Mouse (Mus musculus) stomach, embryonic 16.5 days (tissue): ENCODE results near the gene Grid2. TPM values are rescaled to one million over a fixed set of nuclear protein-coding genes. Genes with fewer than 3 reads are reported as not detected.

Experiments used
- ATAC-seq: fragments of 200-750 bp; cut with Nextera tagmentation; 2 replicates; pipeline ENCODE4 v1.8.0; 2017; ENCODE audit warnings: moderate number of reproducible peaks, moderate TSS enrichment; ENCODE audit not compliant: insufficient read depth, low FRiP score
- H3K27ac ChIP-seq: fragments of 300-500 bp; sonication (generic); 2 replicates; pipeline ENCODE4 v1.5.1; 2014; ENCODE audit warnings: low read length
- H3K27me3 ChIP-seq: fragments of 300-500 bp; sonication (generic); 2 replicates; pipeline ENCODE4 v1.6.1; 2014; ENCODE audit warnings: low read length, control low read depth, mixed read lengths; ENCODE audit not compliant: control insufficient read depth, insufficient read depth
- H3K36me3 ChIP-seq: fragments of 300-500 bp; sonication (generic); 2 replicates; pipeline ENCODE4 v1.6.1; 2014; ENCODE audit warnings: low read length; ENCODE audit not compliant: control insufficient read depth, insufficient read depth
- H3K4me1 ChIP-seq: fragments of 300-500 bp; sonication (generic); 2 replicates; pipeline ENCODE4 v1.6.1; 2014; ENCODE audit warnings: low read length, control low read depth, mixed read lengths; ENCODE audit not compliant: control insufficient read depth, insufficient read depth
- H3K4me2 ChIP-seq: fragments of 300-500 bp; sonication (generic); 2 replicates; pipeline ENCODE4 v1.6.1; 2014; ENCODE audit warnings: low read depth, low read length, mixed read lengths
- H3K4me3 ChIP-seq: fragments of 300-500 bp; sonication (generic); replicated peaks from 2 replicates; pipeline ENCODE4 v1.5.1; 2014; ENCODE audit warnings: mild to moderate bottlenecking, low read length
- H3K9ac ChIP-seq: fragments of 300-500 bp; sonication (generic); 2 replicates; pipeline ENCODE4 v1.6.1; 2014; ENCODE audit warnings: low read length
- H3K9me3 ChIP-seq: fragments of 300-500 bp; sonication (generic); replicated peaks from 2 replicates; pipeline ENCODE4 v1.6.1; 2016; ENCODE audit warnings: low read length, control low read depth; ENCODE audit not compliant: control insufficient read depth
- WGBS: fragments of 180-500 bp; shearing (Covaris S2); extraction: QIAGEN DNeasy Blood & Tissue Kit; methylation state at CpG from one replicate; pipeline ENCODE4 v1.1.7; 2014; 5-methylcytosine and 5-hydroxymethylcytosine counted together
- polyA plus RNA-seq: library from polyadenylated mRNA; unstranded; fragments of >200 nt; fragmentation: Nextera tagmentation; extraction: Ambion mirVana; gene quantifications from 2 replicates; pipeline ENCODE4 v1.2.1, GENCODE M21; 2015

Gene Grid2
- polyA plus RNA-seq, 1 experiment from 2014 or later, result 0.68 TPM

DNA sequence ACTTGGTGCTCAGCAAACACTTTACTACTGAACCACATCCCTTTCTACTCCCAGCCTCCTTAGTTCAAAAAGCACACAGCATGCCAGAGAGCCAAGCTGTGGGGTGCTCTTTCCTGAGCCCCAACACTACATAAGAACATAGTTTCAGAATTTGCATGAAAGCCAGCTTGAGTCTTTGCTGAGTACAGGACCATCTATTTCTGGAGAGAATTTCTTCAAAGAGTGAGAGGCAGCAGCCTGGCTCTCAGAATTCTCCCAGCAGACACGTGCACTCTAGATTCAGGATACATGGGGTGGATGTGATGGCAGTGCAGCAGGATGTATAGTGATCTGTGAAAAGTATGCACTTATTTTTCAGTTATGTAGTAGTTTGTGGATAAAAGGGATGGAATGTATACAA, 1038.1 kb downstream of the Grid2 start:
- H3K4me3 ChIP-seq, result no peak overlapping the region
- H3K27me3 ChIP-seq, result no peaks in the 10 kb centered on the region
- 73% methylated on average over 1 of the region's 1 CpGs for whole genome bisulfite sequencing
- H3K9ac ChIP-seq, result no peak overlapping the region
- no peak overlapping the region for H3K27ac ChIP-seq
- H3K9me3 ChIP-seq, result no peaks in the 10 kb centered on the region
- H3K4me1 ChIP-seq, result no peaks in the 10 kb centered on the region
- no peak overlapping the region for H3K4me2 ChIP-seq
- no peaks in the 10 kb centered on the region for H3K36me3 ChIP-seq
- ATAC-seq, result no peak

DNA sequence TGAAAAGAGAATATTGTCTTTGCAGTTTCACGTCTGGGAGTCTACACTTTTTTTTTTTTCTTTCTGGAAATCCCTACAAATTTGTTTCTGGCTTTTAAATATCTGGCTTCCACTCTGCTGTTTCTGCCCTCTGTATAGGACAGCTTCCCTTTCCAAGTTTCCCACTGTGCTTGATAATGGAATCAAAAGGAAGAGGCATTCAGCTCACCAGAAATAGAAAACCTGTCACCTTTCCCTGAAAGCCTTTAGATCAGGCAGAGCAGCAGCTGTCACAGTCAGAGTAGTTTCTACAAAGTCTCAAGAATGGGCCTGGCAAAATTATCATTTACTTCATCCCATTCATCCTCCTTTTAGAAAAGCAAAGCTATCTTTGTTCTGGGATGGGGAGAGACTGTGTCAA, 1042.0 kb downstream of the Grid2 start:
- WGBS, result 76% methylated on average over 1 of the region's 1 CpGs
- Histone ChIP-seq H3K4me2 (no peak overlapping the region), H3K4me3 (no peak overlapping the region), H3K36me3 (no peaks in the 10 kb centered on the region), H3K4me1 (no peaks in the 10 kb centered on the region), H3K27me3 (no peaks in the 10 kb centered on the region), H3K27ac (no peak overlapping the region), H3K9ac (no peak overlapping the region), H3K9me3 (no peaks in the 10 kb centered on the region)
- ATAC-seq, result no peak

GRCm38 (mm10) chr6:64304709-64305476, 1049.2 kb downstream of the Grid2 start:
- 73% methylated on average over 2 of the region's 2 CpGs for WGBS
- Histone ChIP-seq H3K4me1 (no peaks in the 10 kb centered on the region), H3K27ac (no peak overlapping the region), H3K36me3 (no peaks in the 10 kb centered on the region), H3K9me3 (no peaks in the 10 kb centered on the region), H3K4me2 (no peak overlapping the region), H3K9ac (no peak overlapping the region), H3K4me3 (no peak overlapping the region), H3K27me3 (no peaks in the 10 kb centered on the region)
- no peak for ATAC-seq

DNA sequence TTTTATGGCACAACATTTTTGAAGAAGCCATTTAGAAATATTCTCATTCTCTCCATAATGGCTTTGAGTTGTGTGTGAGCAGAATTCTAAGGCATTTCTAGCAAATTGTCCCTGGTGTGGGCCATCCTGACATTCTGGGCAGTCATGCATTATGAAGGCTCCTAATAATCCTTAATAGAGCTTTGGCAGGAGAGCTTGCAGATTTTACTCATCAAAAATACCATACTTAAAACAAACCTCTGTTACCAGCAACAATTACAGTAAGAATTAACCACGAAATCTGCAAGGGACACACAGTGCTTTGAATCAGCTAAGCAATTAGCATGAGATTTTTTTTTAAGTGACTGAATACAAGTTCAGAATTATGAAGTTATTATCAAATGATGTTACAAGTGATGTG, 1053.0 kb downstream of the Grid2 start:
- Histone ChIP-seq H3K9ac (no peak overlapping the region), H3K27ac (no peak overlapping the region), H3K4me3 (no peak overlapping the region), H3K4me1 (no peaks in the 10 kb centered on the region), H3K27me3 (no peaks in the 10 kb centered on the region), H3K4me2 (no peak overlapping the region), H3K9me3 (no peaks in the 10 kb centered on the region), H3K36me3 (no peaks in the 10 kb centered on the region)
- no peak for ATAC-seq
- WGBS, result 78% methylated on average over 1 of the region's 1 CpGs

DNA sequence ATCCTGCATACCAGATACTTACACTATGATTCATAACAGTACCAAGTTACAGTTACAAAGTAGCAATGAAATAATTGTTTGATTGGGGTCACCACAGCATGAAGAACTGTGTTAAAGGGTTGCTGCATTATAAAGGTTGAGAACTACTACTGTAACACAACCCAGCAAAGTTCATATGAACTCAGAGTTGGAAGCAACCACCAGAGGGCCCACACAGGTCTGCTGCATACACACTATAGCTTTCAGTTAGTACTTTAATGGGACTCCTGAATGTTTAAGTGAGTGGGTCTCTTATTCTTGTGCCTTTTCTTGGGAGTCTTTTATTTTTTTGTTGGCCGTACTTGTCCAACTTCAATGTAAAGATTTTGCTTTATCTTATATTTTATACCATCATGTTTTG, 1057.5 kb downstream of the Grid2 start:
- Histone ChIP-seq H3K27ac (no peak overlapping the region), H3K9me3 (no peaks in the 10 kb centered on the region), H3K4me1 (no peaks in the 10 kb centered on the region), H3K4me3 (no peak overlapping the region), H3K36me3 (no peaks in the 10 kb centered on the region), H3K9ac (no peak overlapping the region), H3K4me2 (no peak overlapping the region), H3K27me3 (no peaks in the 10 kb centered on the region)
- no peak for ATAC-seq
- 87% methylated on average over 1 of the region's 1 CpGs for WGBS

- Histone ChIP-seq H3K27ac (no peak overlapping the region), H3K4me1 (no peaks in the 10 kb centered on the region), H3K4me3 (no peak overlapping the region), H3K9ac (no peak overlapping the region), H3K4me2 (no peak overlapping the region), H3K27me3 (no peaks in the 10 kb centered on the region), H3K9me3 (no peaks in the 10 kb centered on the region), H3K36me3 (no peaks in the 10 kb centered on the region)
- no peak for ATAC-seq
- WGBS, result 92% methylated on average over 1 of the region's 1 CpGs
These were observed 1071.3 kb downstream of the Grid2 start for GRCm38 (mm10) chr6:64326936-64327335.

- no peak overlapping the region for H3K4me3 ChIP-seq
- no peak overlapping the region for H3K4me2 ChIP-seq
- H3K36me3 ChIP-seq, result no peaks in the 10 kb centered on the region
- WGBS, result 42% methylated on average over 3 of the region's 3 CpGs
- H3K9me3 ChIP-seq, result no peaks in the 10 kb centered on the region
- H3K27me3 ChIP-seq, result no peaks in the 10 kb centered on the region
- no peaks in the 10 kb centered on the region for H3K4me1 ChIP-seq
- no peak overlapping the region for H3K9ac ChIP-seq
- no peak overlapping the region for H3K27ac ChIP-seq
- no peak for ATAC-seq
These were observed 1072.2 kb downstream of the Grid2 start for GRCm38 (mm10) chr6:64327876-64328275.

DNA sequence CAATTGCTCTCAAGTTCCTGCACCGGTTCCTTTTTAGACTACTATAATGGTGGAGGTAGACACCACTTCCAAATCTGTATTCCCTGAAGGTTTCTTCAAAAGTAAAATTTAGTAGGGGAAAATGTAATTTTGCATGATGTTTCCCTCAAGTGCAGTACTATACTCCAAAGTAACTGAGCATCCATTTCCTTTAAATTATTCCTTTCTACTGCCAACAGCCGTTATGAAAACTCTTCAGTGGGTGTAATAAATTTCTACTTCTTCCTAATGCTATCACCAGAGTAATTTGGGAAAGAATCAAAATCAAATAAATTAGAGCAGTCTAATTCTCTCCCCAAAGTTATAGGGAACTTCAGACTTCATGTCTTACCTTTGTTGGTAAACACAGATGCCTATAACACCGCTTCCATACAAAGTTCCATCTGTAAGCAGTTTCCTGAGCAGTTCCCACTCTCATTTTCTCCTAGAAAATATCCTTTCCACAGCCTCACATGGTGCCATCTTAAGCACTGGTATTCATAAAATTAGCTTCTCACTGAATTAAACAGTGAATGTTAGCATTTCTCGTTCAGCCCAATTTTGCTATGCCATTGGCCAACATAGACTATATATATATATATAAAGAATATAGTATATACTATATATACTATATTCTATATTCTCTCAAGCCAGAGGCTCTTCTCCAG, 1142.9 kb downstream of the Grid2 start:
- H3K27me3 ChIP-seq, result no peaks in the 10 kb centered on the region
- H3K27ac ChIP-seq, result no peak overlapping the region
- H3K36me3 ChIP-seq, result no peaks in the 10 kb centered on the region
- no peaks in the 10 kb centered on the region for H3K9me3 ChIP-seq
- 90% methylated on average over 4 of the region's 4 CpGs for WGBS
- no peaks in the 10 kb centered on the region for H3K4me1 ChIP-seq
- H3K9ac ChIP-seq, result no peak overlapping the region
- no peak for ATAC-seq
- H3K4me3 ChIP-seq, result no peak overlapping the region
- H3K4me2 ChIP-seq, result no peak overlapping the region

DNA sequence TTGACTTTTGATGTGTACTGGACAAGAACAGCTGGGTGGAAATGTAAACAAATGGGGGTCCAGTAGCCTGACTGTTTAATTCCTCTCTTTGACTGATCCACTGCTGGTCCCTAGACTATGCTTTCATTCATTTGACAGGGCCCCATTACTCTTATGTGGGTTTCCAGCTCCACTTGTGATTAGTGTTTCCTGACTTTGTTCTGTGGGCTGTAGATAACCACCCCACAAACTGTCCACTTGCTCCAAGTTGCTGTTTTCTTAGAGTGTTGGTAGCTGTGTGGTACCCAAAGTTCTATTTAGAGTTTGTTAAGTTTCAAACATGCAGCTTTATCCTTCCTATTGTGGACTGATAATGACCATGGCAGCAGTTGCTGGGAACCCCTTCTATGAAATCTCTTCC, 1172.0 kb downstream of the Grid2 start:
- H3K36me3 ChIP-seq, result no peaks in the 10 kb centered on the region
- no peak for ATAC-seq
- no peaks in the 10 kb centered on the region for H3K27me3 ChIP-seq
- no peak overlapping the region for H3K27ac ChIP-seq
- no peaks in the 10 kb centered on the region for H3K4me1 ChIP-seq
- no peak overlapping the region for H3K9ac ChIP-seq
- H3K9me3 ChIP-seq, result no peaks in the 10 kb centered on the region
- H3K4me3 ChIP-seq, result no peak overlapping the region
- H3K4me2 ChIP-seq, result no peak overlapping the region
